Mouse (Mus musculus): ENCODE results near the gene Sgta. TPM values are rescaled to one million over a fixed set of nuclear protein-coding genes. Genes with fewer than 3 reads are reported as not detected.
A peak's percentile ranks its signal among the peaks of the same experiment; 100 is the strongest.
"Not testable (repeated sequence)": the region's sequence is repeated elsewhere in the genome, so short reads cannot be mapped to it uniquely, and the experiment has no call there.

Gene Sgta
- total RNA-seq, 2 experiments from 2014 or later = 178 to 182 TPM

- no peak for DNase-seq (ENCODE audit: low spot score in 2 of 2)
Observed at GRCm38 (mm10) chr10:81062710-81063109, 2.7 kb upstream of the Sgta start.

GRCm38 (mm10) chr10:81058896-81059295, 1.1 kb downstream of the Sgta start:
- no peak for DNase-seq (ENCODE audit: low spot score in 2 of 2)

GRCm38 (mm10) chr10:81057406-81058130, 2.4 kb downstream of the Sgta start:
- no peak for DNase-seq (ENCODE audit: low spot score in 2 of 2)

GRCm38 (mm10) chr10:81055802-81056340, 4.1 kb downstream of the Sgta start:
- not testable (repeated sequence) for DNase-seq (ENCODE audit: low spot score in 2 of 2)

- no peak for DNase-seq (ENCODE audit: low spot score in 2 of 2)
Observed at GRCm38 (mm10) chr10:81055169-81055568, 4.8 kb downstream of the Sgta start.

- no peak for DNase-seq (ENCODE audit: low spot score in 2 of 2)
Observed at GRCm38 (mm10) chr10:81052577-81052976, 7.4 kb downstream of the Sgta start.

GRCm38 (mm10) chr10:81051133-81051532, 8.8 kb downstream of the Sgta start:
- no peak for DNase-seq (ENCODE audit: low spot score in 2 of 2)

- no peak for DNase-seq (ENCODE audit: low spot score in 2 of 2)
Observed at GRCm38 (mm10) chr10:81050645-81051044, 9.3 kb downstream of the Sgta start.

GRCm38 (mm10) chr10:81045246-81045645, 14.7 kb downstream of the Sgta start:
- DNase-seq (ENCODE audit: low spot score in 2 of 2) = not testable (repeated sequence)

- DNase-seq (ENCODE audit: low spot score in 2 of 2) = peak; percentile 73 to 79
Observed at GRCm38 (mm10) chr10:81041458-81042175, 18.4 kb downstream of the Sgta start.

- DNase-seq (ENCODE audit: low spot score in 2 of 2) = peak; percentile 99
Observed at GRCm38 (mm10) chr10:81036988-81037580, 22.9 kb downstream of the Sgta start, which contains the start of gene Slc39a3. TSS of gene Slc39a3 (minus strand) at chr10:81037426.

- no peak for DNase-seq (ENCODE audit: low spot score in 2 of 2)
Observed at GRCm38 (mm10) chr10:81036251-81036650, 23.7 kb downstream of the Sgta start.

GRCm38 (mm10) chr10:81033586-81033985, 26.4 kb downstream of the Sgta start:
- DNase-seq (ENCODE audit: low spot score in 2 of 2) = no peak

- DNase-seq (ENCODE audit: low spot score in 2 of 2) = no peak
Observed at GRCm38 (mm10) chr10:81029031-81029430, 30.9 kb downstream of the Sgta start.

GRCm38 (mm10) chr10:81028219-81028618, 31.8 kb downstream of the Sgta start:
- DNase-seq (ENCODE audit: low spot score in 2 of 2) = no peak

GRCm38 (mm10) chr10:81027331-81027730, 32.6 kb downstream of the Sgta start:
- peak; percentile 27 to 60 for DNase-seq (ENCODE audit: low spot score in 2 of 2)

GRCm38 (mm10) chr10:81026857-81027256, 33.1 kb downstream of the Sgta start:
- no peak for DNase-seq (ENCODE audit: low spot score in 2 of 2)

- no peak for DNase-seq (ENCODE audit: low spot score in 2 of 2)
Observed at GRCm38 (mm10) chr10:81025639-81026275, 34.2 kb downstream of the Sgta start, which contains the start of gene Diras1. TSS of gene Diras1 (minus strand) at chr10:81025662.

- DNase-seq (ENCODE audit: low spot score in 2 of 2) = no peak
Observed at GRCm38 (mm10) chr10:81025047-81025621, 34.8 kb downstream of the Sgta start.

- DNase-seq (ENCODE audit: low spot score in 2 of 2) = no peak
Observed at GRCm38 (mm10) chr10:81024346-81024937, 35.5 kb downstream of the Sgta start.
